Mouse (Mus musculus) hindbrain, embryonic 16.5 days (tissue): Measurements from ENCODE around the gene Dirc2. TPM values are rescaled to one million over a fixed set of nuclear protein-coding genes. Genes with fewer than 3 reads are reported as not detected.

Experiments used
- ATAC-seq: fragments of 200-750 bp; cut with Nextera tagmentation; 2 replicates; pipeline ENCODE4 v1.8.0; 2017; ENCODE audit warnings: moderate TSS enrichment, moderate library complexity
- H3K27ac ChIP-seq: fragments of 300-500 bp; sonication (generic); 2 replicates; pipeline ENCODE4 v1.5.1; 2014; ENCODE audit warnings: low read depth, mild to moderate bottlenecking, control low read depth, low read length, moderate library complexity
- H3K27me3 ChIP-seq: fragments of 300-500 bp; sonication (generic); replicated peaks from 2 replicates; pipeline ENCODE4 v1.6.1; 2014; ENCODE audit warnings: low read length; ENCODE audit not compliant: control insufficient read depth, insufficient read depth
- H3K36me3 ChIP-seq: fragments of 300-500 bp; sonication (generic); 2 replicates; pipeline ENCODE4 v1.6.1; 2014; ENCODE audit warnings: mild to moderate bottlenecking, low read length, moderate library complexity, mixed read lengths; ENCODE audit not compliant: control insufficient read depth, insufficient read depth
- H3K4me1 ChIP-seq: fragments of 300-500 bp; sonication (generic); 2 replicates; pipeline ENCODE4 v1.6.1; 2014; ENCODE audit warnings: low read depth, low read length; ENCODE audit not compliant: control insufficient read depth, insufficient read depth
- H3K4me2 ChIP-seq: fragments of 300-500 bp; sonication (generic); 2 replicates; pipeline ENCODE4 v1.6.1; 2014; ENCODE audit warnings: mild to moderate bottlenecking, low read length, control low read depth, moderate library complexity
- H3K4me3 ChIP-seq: fragments of 300-500 bp; sonication (generic); 2 replicates; pipeline ENCODE4 v1.5.1; 2014; ENCODE audit warnings: mild to moderate bottlenecking, low read length, control low read depth, moderate library complexity
- H3K9ac ChIP-seq: fragments of 300-500 bp; sonication (generic); 2 replicates; pipeline ENCODE4 v1.6.1; 2014; ENCODE audit warnings: low read depth, mild to moderate bottlenecking, control low read depth, low read length, moderate library complexity
- H3K9me3 ChIP-seq: fragments of 300-500 bp; sonication (generic); 2 replicates; pipeline ENCODE4 v1.6.1; 2014; ENCODE audit warnings: mild to moderate bottlenecking, low read length, moderate library complexity; ENCODE audit not compliant: control insufficient read depth
- WGBS: fragments of 180-500 bp; shearing (Covaris S2); extraction: QIAGEN DNeasy Blood & Tissue Kit; methylation state at CpG from one replicate; pipeline ENCODE4 v1.1.7; 2014; 5-methylcytosine and 5-hydroxymethylcytosine counted together
- polyA plus RNA-seq: library from polyadenylated mRNA; unstranded; fragments of >200 nt; fragmentation: Nextera tagmentation; extraction: Ambion mirVana; gene quantifications from 2 replicates; pipeline ENCODE4 v1.2.1, GENCODE M21; 2015

Dirc2 gene
- polyA plus RNA-seq, 1 experiment from 2014 or later: 34.1 TPM

DNA sequence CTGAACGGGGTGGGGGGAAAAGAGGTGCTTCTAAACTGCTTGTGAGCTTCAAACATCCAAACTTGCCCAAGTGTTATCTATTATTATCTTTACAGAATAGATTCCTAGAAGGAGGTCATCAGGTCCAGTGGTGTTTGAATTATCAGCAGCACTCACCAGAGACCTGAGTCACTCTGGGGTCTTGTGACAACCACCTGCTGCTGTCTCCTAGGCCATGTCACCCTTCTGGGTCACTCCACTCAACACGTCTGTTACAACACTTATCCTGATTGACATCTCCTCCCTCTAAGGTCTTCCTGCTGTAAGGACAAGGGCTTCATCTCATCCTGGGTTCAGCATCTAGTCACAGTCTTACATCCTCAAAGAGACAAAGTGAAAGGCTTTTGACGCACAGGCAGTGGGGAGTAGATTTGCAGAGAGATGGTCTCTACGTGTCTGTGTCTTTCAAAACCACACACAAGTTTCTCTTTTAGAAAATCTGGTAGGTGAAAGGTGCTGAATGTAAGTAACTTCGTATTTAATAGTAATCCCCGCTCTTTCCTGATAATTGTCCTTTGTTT lies 22.9 kb upstream of the Dirc2 start:
- WGBS: 80% methylated on average over 6 of the region's 6 CpGs

DNA sequence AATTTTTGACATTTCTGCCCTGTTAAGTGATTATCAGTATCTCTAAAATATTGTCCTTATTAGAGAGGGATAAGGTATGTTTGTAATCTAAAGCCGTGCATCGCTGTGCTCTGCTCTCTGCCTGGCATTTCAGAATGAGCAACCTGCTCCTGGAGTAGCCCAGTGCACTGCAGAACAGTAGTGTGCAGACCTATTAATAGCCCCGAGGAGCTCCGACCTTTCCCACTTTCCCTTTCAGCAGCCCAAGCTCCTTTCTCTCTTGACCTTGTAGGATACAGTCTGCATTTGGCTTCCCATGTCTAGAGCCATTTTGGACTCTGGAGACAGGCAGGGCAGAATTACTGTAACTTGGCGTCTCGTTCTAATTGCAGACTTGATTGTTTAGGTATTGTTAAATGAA lies 19.2 kb upstream of the Dirc2 start:
- H3K9me3 ChIP-seq: no peaks in the 10 kb centered on the region
- no peak for ATAC-seq
- H3K27ac ChIP-seq: no peak overlapping the region
- peaks cover 8% of the 10 kb centered on the region for H3K36me3 ChIP-seq
- H3K4me2 ChIP-seq: no peak overlapping the region
- H3K4me3 ChIP-seq: no peak overlapping the region
- no peaks in the 10 kb centered on the region for H3K27me3 ChIP-seq
- H3K9ac ChIP-seq: no peak overlapping the region
- 89% methylated on average over 6 of the region's 6 CpGs for WGBS
- no peaks in the 10 kb centered on the region for H3K4me1 ChIP-seq

More for the DNA sequence above, 22.9 kb upstream of the Dirc2 start:
- H3K4me3 ChIP-seq: no peak overlapping the region
- H3K36me3 ChIP-seq: peaks cover 8% of the 10 kb centered on the region
- no peak overlapping the region for H3K4me2 ChIP-seq
- no peaks in the 10 kb centered on the region for H3K9me3 ChIP-seq
- H3K27me3 ChIP-seq: no peaks in the 10 kb centered on the region
- ATAC-seq: no peak
- no peak overlapping the region for H3K27ac ChIP-seq
- no peaks in the 10 kb centered on the region for H3K4me1 ChIP-seq
- no peak overlapping the region for H3K9ac ChIP-seq

DNA sequence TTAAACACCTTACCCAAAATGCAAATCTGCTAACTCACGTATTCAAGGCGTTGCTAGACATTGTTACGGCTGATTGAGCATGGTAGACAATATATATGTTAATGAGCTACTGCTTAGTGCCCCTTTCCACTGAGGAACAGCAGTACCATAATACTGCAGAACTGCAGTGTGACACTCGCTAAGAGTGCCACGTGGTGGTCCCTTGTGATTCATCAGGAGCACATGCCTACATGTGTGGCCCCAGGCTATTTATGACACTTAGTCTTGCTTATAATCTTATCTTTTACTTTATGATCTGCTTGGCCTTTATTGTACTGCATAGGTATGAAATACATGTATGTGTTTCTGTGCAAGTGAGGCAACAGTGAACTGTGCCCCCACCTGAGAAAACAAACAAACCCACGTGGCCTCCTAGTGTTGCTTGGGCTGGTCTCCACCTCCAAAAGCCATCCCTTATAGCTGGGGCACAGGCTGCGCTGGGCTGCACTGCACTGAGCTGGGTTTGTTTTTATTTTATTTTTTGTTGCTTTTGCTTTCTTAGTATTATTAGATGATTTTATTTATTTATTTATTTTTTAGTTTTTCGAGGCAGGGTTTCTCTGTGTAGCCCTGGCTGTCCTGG lies 18.5 kb upstream of the Dirc2 start:
- Histone ChIP-seq H3K27ac (no peak overlapping the region), H3K4me3 (no peak overlapping the region)
- WGBS: 43% methylated on average over 8 of the region's 8 CpGs

DNA sequence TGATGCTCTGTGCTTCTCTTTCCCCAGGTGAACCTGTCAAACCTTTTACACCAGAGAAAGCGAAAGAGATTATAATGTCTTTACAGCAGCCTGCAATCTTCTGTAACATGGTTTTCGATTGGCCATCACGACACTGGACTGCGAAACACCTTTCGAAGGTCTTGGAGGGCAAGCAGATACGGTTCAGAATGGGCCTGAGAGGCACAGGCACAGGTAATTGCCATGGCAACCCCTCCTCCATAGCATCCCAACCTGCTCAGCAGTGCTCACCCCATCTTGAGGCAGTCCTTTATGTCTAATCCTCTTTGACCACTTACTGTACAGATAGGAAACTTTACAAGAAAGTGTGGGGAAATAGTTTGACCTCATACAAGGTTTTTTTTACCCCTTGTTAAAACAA lies 18.0 kb upstream of the Dirc2 start:
- H3K27ac ChIP-seq: no peak overlapping the region
- H3K27me3 ChIP-seq: no peaks in the 10 kb centered on the region
- no peak overlapping the region for H3K4me3 ChIP-seq
- ATAC-seq: no peak
- no peaks in the 10 kb centered on the region for H3K9me3 ChIP-seq
- peaks cover 8% of the 10 kb centered on the region for H3K36me3 ChIP-seq
- no peak overlapping the region for H3K4me2 ChIP-seq
- no peaks in the 10 kb centered on the region for H3K4me1 ChIP-seq
- 74% methylated on average over 6 of the region's 6 CpGs for WGBS
- no peak overlapping the region for H3K9ac ChIP-seq

More for the DNA sequence above, 18.5 kb upstream of the Dirc2 start:
- Histone ChIP-seq H3K27me3 (no peaks in the 10 kb centered on the region), H3K36me3 (peaks cover 8% of the 10 kb centered on the region), H3K9ac (no peak overlapping the region), H3K4me2 (no peak overlapping the region), H3K9me3 (no peaks in the 10 kb centered on the region), H3K4me1 (no peaks in the 10 kb centered on the region)
- ATAC-seq: no peak

DNA sequence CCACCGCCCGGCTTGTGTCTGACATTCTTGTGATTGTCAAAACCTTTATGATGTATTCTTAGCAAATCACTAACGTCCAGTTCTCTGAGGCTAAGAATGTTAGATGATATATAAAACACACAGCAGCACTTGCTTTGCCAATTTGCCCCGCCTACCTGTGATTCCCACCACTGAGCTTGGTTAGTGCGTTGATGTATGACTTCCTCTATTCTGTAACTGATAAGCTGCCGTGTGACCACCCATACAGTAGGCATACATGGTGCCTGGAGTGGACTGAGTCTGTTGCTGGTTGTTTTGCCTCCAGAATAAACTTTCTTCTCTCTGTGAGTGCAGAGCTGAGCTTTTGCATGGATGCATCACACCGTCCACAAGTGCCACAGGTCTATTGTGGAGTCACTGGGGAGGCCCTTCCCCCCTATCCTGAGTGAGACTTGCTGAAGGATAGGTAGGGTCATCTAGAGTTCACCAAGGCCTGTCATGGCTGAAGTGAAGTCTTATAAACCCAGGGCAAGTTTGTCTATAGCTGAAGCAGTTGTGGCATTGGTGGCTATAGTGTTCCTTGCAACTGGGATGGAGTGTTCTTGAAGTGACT lies 15.1 kb upstream of the Dirc2 start:
- WGBS: 88% methylated on average over 7 of the region's 7 CpGs
- no peaks in the 10 kb centered on the region for H3K9me3 ChIP-seq
- H3K27me3 ChIP-seq: no peaks in the 10 kb centered on the region
- peaks cover 8% of the 10 kb centered on the region for H3K36me3 ChIP-seq
- no peaks in the 10 kb centered on the region for H3K4me1 ChIP-seq
- no peak overlapping the region for H3K27ac ChIP-seq
- H3K4me3 ChIP-seq: no peak overlapping the region
- no peak overlapping the region for H3K9ac ChIP-seq
- H3K4me2 ChIP-seq: no peak overlapping the region
- ATAC-seq: no peak

DNA sequence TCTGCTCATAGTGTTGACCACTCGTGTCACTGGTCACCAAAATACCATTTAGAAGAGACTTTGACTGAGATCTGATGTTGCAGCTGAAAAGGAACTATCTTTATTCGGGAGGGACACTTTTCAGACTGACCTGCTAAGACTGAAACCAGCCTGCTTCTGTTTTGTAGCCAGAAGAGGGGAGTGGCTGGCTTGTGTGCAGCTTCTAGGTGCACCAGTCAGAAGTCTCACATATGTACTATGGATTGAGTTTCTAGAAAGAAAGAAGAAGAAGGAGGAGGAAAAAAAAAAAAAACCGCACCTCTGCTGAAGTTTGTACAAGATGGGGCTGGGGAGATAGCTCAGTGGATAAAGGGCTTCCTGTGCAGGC lies 14.0 kb upstream of the Dirc2 start:
- 95% methylated on average over 3 of the region's 3 CpGs for WGBS
- H3K4me2 ChIP-seq: no peak overlapping the region
- H3K9ac ChIP-seq: no peak overlapping the region
- 0 out of 2 replicates have a peak, but pooled peaks cover 2% of the 10 kb centered on the region for H3K36me3 ChIP-seq
- no peaks in the 10 kb centered on the region for H3K27me3 ChIP-seq
- no peaks in the 10 kb centered on the region for H3K4me1 ChIP-seq
- H3K27ac ChIP-seq: no peak overlapping the region
- no peak for ATAC-seq
- no peak overlapping the region for H3K4me3 ChIP-seq
- H3K9me3 ChIP-seq: no peaks in the 10 kb centered on the region

DNA sequence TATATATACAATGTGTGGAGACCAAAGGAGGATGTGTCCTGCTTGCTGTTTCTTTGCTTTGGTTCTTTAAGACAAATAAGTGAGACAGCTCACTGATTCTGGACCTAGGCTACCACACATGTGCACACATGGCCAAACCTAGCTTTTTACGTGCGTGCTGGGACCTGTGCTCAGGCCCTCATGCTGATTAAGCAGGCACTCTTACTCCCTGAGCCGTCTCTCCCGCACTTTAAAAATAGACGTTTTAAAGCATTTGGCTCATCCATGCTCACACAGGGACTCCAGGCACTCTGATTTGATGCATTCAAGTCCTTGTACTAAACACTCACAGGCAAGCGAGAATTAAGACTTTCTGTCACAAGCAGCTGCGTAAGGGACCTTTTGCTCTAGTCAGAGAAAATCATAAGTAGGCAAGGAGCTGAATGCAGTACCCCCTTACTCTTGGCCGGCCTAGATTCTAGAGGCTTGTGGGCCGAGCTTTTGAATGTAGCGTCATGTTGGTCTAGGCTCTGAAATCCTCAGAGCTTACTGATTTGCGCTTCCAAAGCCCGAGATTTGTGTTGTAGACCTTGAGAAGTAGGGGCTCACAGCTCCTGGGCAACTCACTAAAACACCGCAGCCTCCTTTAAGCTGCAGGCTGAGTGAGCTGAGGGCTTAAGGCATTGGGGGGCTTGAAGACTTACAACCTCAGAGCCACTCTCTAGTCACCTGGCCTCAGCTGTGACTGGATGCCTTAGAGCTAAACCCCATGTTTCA lies 13.5 kb upstream of the Dirc2 start:
- Histone ChIP-seq H3K4me1 (no peaks in the 10 kb centered on the region), H3K36me3 (no peaks in the 10 kb centered on the region), H3K9ac (no peak overlapping the region), H3K9me3 (no peaks in the 10 kb centered on the region), H3K27me3 (no peaks in the 10 kb centered on the region), H3K4me2 (no peak overlapping the region), H3K4me3 (no peak overlapping the region), H3K27ac (no peak overlapping the region)
- ATAC-seq: no peak
- WGBS: 89% methylated on average over 13 of the region's 13 CpGs

DNA sequence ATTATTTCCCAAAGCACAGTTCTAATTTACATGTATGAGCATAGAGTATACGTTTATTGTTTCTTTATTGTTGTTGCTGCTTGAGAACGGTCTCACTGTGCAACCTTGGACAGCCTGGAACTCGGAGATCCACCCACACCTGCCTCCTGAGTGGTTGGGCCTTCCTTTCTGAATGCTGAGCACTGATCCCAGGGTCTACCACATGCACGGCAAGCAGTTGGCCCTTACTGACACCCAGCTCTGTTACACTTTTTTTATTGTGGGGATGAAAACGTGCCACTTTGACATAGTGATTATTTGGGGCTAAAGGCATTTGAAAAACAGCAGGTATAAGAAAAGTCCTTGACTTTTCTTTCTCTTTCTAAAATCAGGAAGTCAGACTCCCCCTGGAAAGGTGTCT lies 12.5 kb upstream of the Dirc2 start:
- H3K27me3 ChIP-seq: no peaks in the 10 kb centered on the region
- H3K9me3 ChIP-seq: no peaks in the 10 kb centered on the region
- no peak overlapping the region for H3K27ac ChIP-seq
- WGBS: 88% methylated on average over 5 of the region's 5 CpGs
- H3K36me3 ChIP-seq: no peaks in the 10 kb centered on the region
- H3K4me1 ChIP-seq: no peaks in the 10 kb centered on the region
- H3K4me2 ChIP-seq: no peak overlapping the region
- no peak overlapping the region for H3K4me3 ChIP-seq
- ATAC-seq: no peak
- no peak overlapping the region for H3K9ac ChIP-seq

DNA sequence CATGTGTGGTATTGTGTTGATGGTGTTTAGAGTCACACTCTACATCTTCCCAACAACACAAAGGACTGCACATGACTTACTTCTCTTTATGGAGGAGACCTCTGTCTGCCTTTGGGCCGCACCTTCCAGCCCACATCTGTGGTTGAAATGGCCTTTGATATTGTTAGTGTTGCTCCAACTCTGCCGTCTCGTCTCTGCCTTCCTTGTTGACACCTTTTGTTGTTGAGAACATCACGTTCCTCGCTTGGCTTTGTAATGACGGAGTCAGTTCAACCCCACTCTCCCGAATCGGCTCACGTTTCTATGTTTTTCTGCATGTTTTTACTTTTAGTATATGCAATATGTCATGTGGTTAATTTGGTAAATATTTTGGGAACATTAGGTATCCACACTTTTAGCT lies 11.9 kb upstream of the Dirc2 start:
- H3K36me3 ChIP-seq: no peaks in the 10 kb centered on the region
- 90% methylated on average over 9 of the region's 9 CpGs for WGBS
- H3K27ac ChIP-seq: no peak overlapping the region
- H3K4me2 ChIP-seq: no peak overlapping the region
- no peak overlapping the region for H3K9ac ChIP-seq
- no peak for ATAC-seq
- H3K4me1 ChIP-seq: no peaks in the 10 kb centered on the region
- no peaks in the 10 kb centered on the region for H3K27me3 ChIP-seq
- H3K4me3 ChIP-seq: no peak overlapping the region
- H3K9me3 ChIP-seq: no peaks in the 10 kb centered on the region
